Mouse (Mus musculus) erythroblast, embryonic 14.5 days (primary cell): ENCODE data around the gene Fam120c.

Source experiments
- GATA1 ChIP-seq: IDR thresholded peaks from 2 replicates; pipeline ENCODE4 v1.6.1; 2012; ENCODE audit warnings: low read length, inconsistent platforms, mixed read lengths
- TAL1 ChIP-seq: IDR thresholded peaks from 3 replicates; pipeline ENCODE4 v1.6.1; 2012; ENCODE audit warnings: low read length, inconsistent platforms, mixed read lengths

DNA sequence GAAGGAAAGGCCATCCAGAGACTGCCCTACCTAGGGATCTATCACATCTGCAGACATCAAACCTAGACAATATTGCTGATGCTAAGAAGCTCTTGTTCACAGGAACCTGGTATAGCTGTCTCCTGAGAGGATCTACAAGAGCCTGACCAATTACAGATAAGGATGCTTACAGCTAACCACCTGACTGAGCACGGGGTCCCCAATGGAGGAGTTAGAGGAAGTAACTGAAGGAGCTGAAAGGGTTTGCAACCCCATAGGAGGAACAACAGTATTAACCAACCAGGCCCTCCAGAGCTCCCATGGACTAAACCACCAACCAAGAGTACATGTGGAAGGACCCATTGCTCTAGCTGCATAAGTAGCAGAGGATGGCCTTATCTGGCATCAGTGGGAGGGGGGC lies 76.8 kb downstream of the Fam120c start:
- TF ChIP-seq GATA1 (no peak), TAL1 (no peak)
